Mouse (Mus musculus) gastrocnemius, adult 2 months (tissue): ENCODE measurements around the gene Sf3a1. TPM values are rescaled to one million over a fixed set of nuclear protein-coding genes. Genes with fewer than 3 reads are reported as not detected.

Experiments used
- DNase-seq: peaks from one replicate; pipeline ENCODE4 v3.0.0; 2022
- H3K27ac ChIP-seq: fragments of 200-600 bp; 2 replicates; pipeline ENCODE4 v1.8.1; 2022; ENCODE audit warnings: mild to moderate bottlenecking
- H3K4me3 ChIP-seq: fragments of 200-600 bp; 2 replicates; pipeline ENCODE4 v1.8.1; 2022; ENCODE audit warnings: mild to moderate bottlenecking, moderate library complexity
- CTCF ChIP-seq: fragments of 200-600 bp; IDR thresholded peaks from 2 replicates; pipeline ENCODE4 v1.8.1; 2022; ENCODE audit warnings: antibody characterized with exemption, mild to moderate bottlenecking, moderate library complexity
- intact Hi-C: fragments of 180-260 bp; cut with DNase I; formaldehyde crosslinking; loops from one replicate; pipeline ENCODE4 v1.15.1; 2025
- microRNA-seq: library from miRNA; unstranded; fragments of <30 nt; microRNA quantifications from one replicate; pipeline ENCODE4 v1.2.0, GENCODE M21; 2021
- total RNA-seq, 2 experiments: library from RNA; stranded (reverse); gene quantifications; 2 replicates each; pipeline ENCODE4 v1.2.3; 2021

The Sf3a1 gene
- total RNA-seq, 2 experiments from 2014 or later = 13.9 to 19.6 TPM

GRCm38 (mm10) chr11:4226569-4227325, 66.6 kb downstream of the Sf3a1 start:
- no peak for DNase-seq
- intact Hi-C loops = no loop called here
- Histone ChIP-seq H3K27ac (no peak overlapping the region), H3K4me3 (no peak overlapping the region)
- TF ChIP-seq CTCF = no peak

GRCm38 (mm10) chr11:4228463-4228862, 68.3 kb downstream of the Sf3a1 start:
- no peak for TF ChIP-seq CTCF
- H3K27ac ChIP-seq = no peak overlapping the region
- H3K4me3 ChIP-seq = no peak overlapping the region
- intact Hi-C loops = no loop called here
- DNase-seq = peak; percentile 87

GRCm38 (mm10) chr11:4229841-4230240, 69.7 kb downstream of the Sf3a1 start:
- H3K4me3 ChIP-seq = no peak overlapping the region
- intact Hi-C loops = no loop called here
- no peak for TF ChIP-seq CTCF
- H3K27ac ChIP-seq = no peak overlapping the region
- no peak for DNase-seq

GRCm38 (mm10) chr11:4231435-4231834, 71.3 kb downstream of the Sf3a1 start:
- intact Hi-C loops = no loop called here
- Histone ChIP-seq H3K27ac (no peak overlapping the region), H3K4me3 (no peak overlapping the region)
- no peak for TF ChIP-seq CTCF
- DNase-seq = no peak

Small RNA genes lying within 50 kb of the gene (microRNA-seq; reads per million reads assigned to microRNA genes)
- not detected for gene Mir3060

Other genes with a start within 250 kb of the Sf3a1 start
- gene Slc35e4, start 245.7 kb upstream of the Sf3a1 start, total RNA-seq = 10 to 100 TPM; 18.4 to 19.6 TPM
- 10 to 100 TPM; 11.9 to 18.2 TPM for gene Tcn2, start 228.2 kb upstream of the Sf3a1 start, total RNA-seq
- gene Pes1, start 196.4 kb upstream of the Sf3a1 start, total RNA-seq = 10 to 100 TPM; 32.8 to 33.7 TPM
- not detected for gene 4930556J24Rik, start 183.6 kb upstream of the Sf3a1 start, total RNA-seq
- gene Gal3st1, start 176.7 kb upstream of the Sf3a1 start, total RNA-seq = under 1 TPM in 1 of 2 experiments, not detected in 1; 0.20 TPM
- gene Sec14l4, start 128.9 kb upstream of the Sf3a1 start, total RNA-seq = not detected
- not detected for gene Sec14l3, start 95.5 kb upstream of the Sf3a1 start, total RNA-seq
- gene Mtfp1, start 64.9 kb upstream of the Sf3a1 start, total RNA-seq = 10 to 100 TPM; 38.9 to 72.9 TPM
- under 1 TPM; 0.22 to 0.36 TPM for gene Sec14l2, start 36.9 kb upstream of the Sf3a1 start, total RNA-seq
- 1 to 10 TPM; 4.6 to 6.3 TPM for gene Rnf215, start 25.1 kb upstream of the Sf3a1 start, total RNA-seq
- gene Ccdc157, start 57 bp upstream of the Sf3a1 start, total RNA-seq = 1 to 10 TPM; 3.2 to 3.4 TPM
- 1 to 10 TPM; 3.1 to 5.2 TPM for gene Tbc1d10a, start 26.4 kb downstream of the Sf3a1 start, total RNA-seq
- gene Castor1, start 57.9 kb downstream of the Sf3a1 start, total RNA-seq = 1 to 10 TPM; 2.0 to 2.6 TPM
- gene Osm, start 76.1 kb downstream of the Sf3a1 start, total RNA-seq = not detected
- under 1 TPM; 0.17 to 0.23 TPM for gene Lif, start 97.2 kb downstream of the Sf3a1 start, total RNA-seq